Mouse (Mus musculus) cerebellum, adult 2 months (tissue): ENCODE results near the gene Gm20518. TPM values are rescaled to one million over a fixed set of nuclear protein-coding genes. Genes with fewer than 3 reads are reported as not detected.
A peak's percentile ranks its signal among the peaks of the same experiment; 100 is the strongest.

ENCODE experiments used
- DNase-seq, 2 experiments: peaks; one replicate each; pipeline ENCODE4 v3.0.0; 2021
- H3K27ac ChIP-seq: fragments of 200-500 bp; 2 replicates; pipeline ENCODE4 v1.5.1; 2012; ENCODE audit warnings: low read length, control low read depth, inconsistent platforms; ENCODE audit not compliant: insufficient read depth
- H3K27me3 ChIP-seq: fragments of 200-500 bp; 2 replicates; pipeline ENCODE4 v1.6.1; 2012; ENCODE audit warnings: inconsistent platforms, mild to moderate bottlenecking, low read length, moderate library complexity; ENCODE audit not compliant: control insufficient read depth, insufficient read depth
- H3K4me1 ChIP-seq: fragments of 200-500 bp; 2 replicates; pipeline ENCODE4 v1.6.1; 2011; ENCODE audit warnings: low read length; ENCODE audit not compliant: control insufficient read depth, insufficient read depth
- H3K4me3 ChIP-seq: fragments of 200-500 bp; replicated peaks from 2 replicates; pipeline ENCODE3; 2011; ENCODE audit warnings: mild to moderate bottlenecking, low read depth, low read length, control low read depth; ENCODE audit not compliant: insufficient read depth
- CTCF ChIP-seq: fragments of 200-500 bp; IDR thresholded peaks from 2 replicates; pipeline ENCODE4 v1.5.1; 2011; ENCODE audit warnings: low read depth, mild to moderate bottlenecking, control low read depth, low read length, moderate library complexity, borderline replicate concordance; ENCODE audit not compliant: insufficient read depth
- POLR2A ChIP-seq: fragments of 200-500 bp; IDR thresholded peaks from 2 replicates; pipeline ENCODE4 v1.6.1; 2011; ENCODE audit warnings: low read length, control low read depth, borderline replicate concordance; ENCODE audit not compliant: insufficient read depth
- WGBS: fragments of 180-500 bp; shearing (Covaris S2); methylation state at CpG from one replicate; pipeline ENCODE4 v1.1.7; 2018; 5-methylcytosine and 5-hydroxymethylcytosine counted together
- polyA plus RNA-seq: library from polyadenylated mRNA; depleted of rRNA; stranded (reverse); fragments of >200 nt; gene quantifications from 2 replicates; pipeline ENCODE4 v1.2.3, GENCODE M21; 2012

Gene Gm20518
- polyA plus RNA-seq, 1 experiment: 9.1 TPM

- no peak for TF ChIP-seq CTCF
- TF ChIP-seq POLR2A: no peak
- Histone ChIP-seq H3K4me3 (peak overlapping the region; percentile 82), H3K27me3 (no peaks in the 10 kb centered on the region), H3K4me1 (peaks cover 35% of the 10 kb centered on the region), H3K27ac (peak overlapping the region; percentile 95; the same call in 1 of the 2 replicates)
- DNase-seq: no peak
- WGBS: 61% methylated on average over 7 of the region's 7 CpGs
These were observed 56.9 kb downstream of the Gm20518 start for GRCm38 (mm10) chr16:17834543-17834942.

GRCm38 (mm10) chr16:17833681-17834399 is 57.6 kb downstream of the Gm20518 start:
- 3% methylated on average over 91 of the region's 103 CpGs for WGBS
- peak overlapping the region; percentile 95 for H3K27ac ChIP-seq

DNA sequence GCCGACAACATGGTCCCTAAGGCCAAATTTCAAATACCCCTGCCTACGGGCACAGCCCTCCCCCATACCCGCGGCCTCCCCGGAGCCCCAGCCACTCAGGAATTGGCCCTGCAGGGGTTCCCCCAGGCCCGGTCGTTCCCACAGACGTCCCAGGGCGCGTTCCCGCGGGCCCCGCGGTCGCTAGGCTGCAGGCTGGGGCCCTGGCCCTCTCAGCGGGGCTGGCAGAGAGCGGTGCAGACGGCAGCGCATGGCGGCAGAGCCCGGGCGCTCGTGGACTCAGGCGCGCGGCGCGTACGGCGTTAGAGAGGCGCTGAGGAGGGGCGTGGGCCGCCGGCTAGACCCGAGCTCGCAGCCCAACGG is 58.2 kb downstream of the Gm20518 start:
- Histone ChIP-seq H3K4me3 (peak overlapping the region; percentile 82), H3K27me3 (no peaks in the 10 kb centered on the region), H3K4me1 (peaks cover 24% of the 10 kb centered on the region), H3K27ac (peak overlapping the region; percentile 95)
- TF ChIP-seq CTCF: no peak
- no peak for TF ChIP-seq POLR2A
- peak in 1 of 2 experiments; percentile 64 for DNase-seq
- under 1% methylated on average over 37 of the region's 37 CpGs for WGBS

More at GRCm38 (mm10) chr16:17833681-17834399, 57.6 kb downstream of the Gm20518 start:
- peaks cover 30% of the 10 kb centered on the region for H3K4me1 ChIP-seq
- peak overlapping the region; percentile 82 for H3K4me3 ChIP-seq
- DNase-seq: peak; percentile 77 to 82
- TF ChIP-seq POLR2A: peak; percentile 11; the same call in 1 of the 2 replicates
- TF ChIP-seq CTCF: no peak
- H3K27me3 ChIP-seq: no peaks in the 10 kb centered on the region

- Histone ChIP-seq H3K27me3 (no peaks in the 10 kb centered on the region), H3K4me3 (peak within 1 kb of the TSS; percentile 82), H3K27ac (peak within 1 kb of the TSS; percentile 95), H3K4me1 (peaks cover 20% of the 10 kb centered on the region)
- no peak for TF ChIP-seq CTCF
- no peak for TF ChIP-seq POLR2A
- 35% methylated on average over 7 of the region's 7 CpGs for WGBS
- no peak for DNase-seq
These were observed 58.6 kb downstream of the Gm20518 start, which contains the start of gene B830017H08Rik for GRCm38 (mm10) chr16:17832821-17833220. Gene B830017H08Rik, plus strand, starts transcription at chr16:17833121.

DNA sequence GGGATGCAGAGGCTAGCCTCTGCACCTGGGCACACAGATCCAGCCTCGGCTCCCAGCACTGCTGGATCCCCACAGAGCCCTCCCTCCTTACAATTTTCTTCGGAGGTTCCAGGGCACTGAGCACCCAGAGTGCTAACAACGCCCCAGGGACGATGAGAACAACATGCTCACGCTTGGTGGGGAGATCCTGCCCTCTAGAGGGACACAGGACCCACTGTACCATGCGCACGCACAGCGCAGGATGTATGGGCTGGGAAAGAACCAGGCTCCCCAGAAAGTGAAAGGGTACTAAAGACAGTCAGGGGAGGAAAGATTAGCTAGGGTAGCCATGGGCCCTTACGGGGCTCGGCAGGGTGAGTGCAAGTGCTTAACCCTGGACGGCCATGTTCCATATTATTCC is 59.7 kb downstream of the Gm20518 start:
- Histone ChIP-seq H3K27me3 (no peaks in the 10 kb centered on the region), H3K27ac (no peak overlapping the region), H3K4me3 (no peak overlapping the region), H3K4me1 (peaks cover 19% of the 10 kb centered on the region)
- DNase-seq: no peak
- TF ChIP-seq POLR2A (no peak), CTCF (peak; percentile 31; the same call in 1 of the 2 replicates)
- WGBS: 62% methylated on average over 11 of the region's 11 CpGs

DNA sequence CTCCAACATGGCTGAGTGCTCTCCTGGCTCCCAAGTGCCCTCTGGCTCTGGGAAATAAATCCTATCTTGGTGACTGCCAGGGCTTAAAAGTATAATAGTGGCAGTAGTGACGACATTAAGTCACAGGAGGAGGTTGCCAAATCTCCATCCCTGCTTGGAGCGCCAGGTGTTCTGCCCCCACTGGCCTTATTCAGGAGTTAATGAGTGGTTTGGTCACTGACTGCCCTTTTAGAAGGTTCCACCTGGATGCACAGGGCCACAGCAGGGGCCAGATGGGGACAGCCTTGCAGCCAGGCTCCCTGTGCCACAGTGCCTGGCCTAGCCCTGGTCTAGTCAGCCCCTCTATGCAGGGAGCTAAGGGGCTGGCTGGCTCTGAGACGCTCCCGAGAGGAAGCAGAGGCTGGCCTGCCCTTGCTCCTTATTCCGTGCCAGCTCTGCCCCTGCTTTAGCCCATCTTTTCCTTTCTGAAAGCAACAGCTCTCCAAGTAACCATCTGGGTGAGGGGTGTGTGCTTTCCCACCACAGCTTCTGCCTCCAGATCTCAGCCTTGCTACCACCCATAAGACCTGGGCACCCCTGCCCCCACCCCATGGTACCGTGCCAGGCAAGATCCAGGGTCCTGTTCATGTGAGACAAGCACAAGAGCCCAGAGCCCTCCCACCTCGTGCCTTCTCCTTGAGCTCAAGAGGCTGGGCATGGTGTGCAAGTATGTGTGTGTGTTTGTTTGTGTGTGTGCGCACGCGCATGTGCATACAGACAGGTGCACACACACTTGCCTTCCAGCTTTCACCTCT is 60.9 kb downstream of the Gm20518 start:
- no peak overlapping the region for H3K4me3 ChIP-seq
- 68% methylated on average over 10 of the region's 10 CpGs for WGBS
- H3K27ac ChIP-seq: no peak overlapping the region
- TF ChIP-seq CTCF: no peak
- TF ChIP-seq POLR2A: no peak
- no peak for DNase-seq
- H3K27me3 ChIP-seq: no peaks in the 10 kb centered on the region
- H3K4me1 ChIP-seq: peaks cover 21% of the 10 kb centered on the region

DNA sequence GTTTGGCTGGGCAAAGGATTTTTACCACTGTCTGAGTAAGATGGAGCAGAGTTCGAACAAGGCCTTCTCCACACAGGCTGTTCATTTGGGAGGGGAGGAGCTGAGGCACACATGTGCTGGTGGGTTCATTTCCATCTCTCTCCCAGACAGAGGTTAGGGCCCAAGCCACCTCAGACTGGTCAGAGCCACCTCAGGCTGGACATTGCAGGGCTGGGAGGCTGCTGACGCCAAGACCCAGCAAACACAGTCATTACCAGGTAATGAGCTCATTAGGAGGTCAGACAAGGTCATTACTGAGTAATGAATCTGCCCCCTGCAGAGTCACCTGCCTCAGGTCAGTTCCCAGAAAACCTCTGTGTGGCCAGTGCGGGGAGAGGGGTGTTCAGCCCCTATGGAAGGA is 62.6 kb downstream of the Gm20518 start:
- H3K27me3 ChIP-seq: no peaks in the 10 kb centered on the region
- H3K4me1 ChIP-seq: peaks cover 13% of the 10 kb centered on the region
- H3K27ac ChIP-seq: no peak overlapping the region
- WGBS: 91% methylated on average over 3 of the region's 3 CpGs
- no peak for TF ChIP-seq CTCF
- TF ChIP-seq POLR2A: no peak
- no peak overlapping the region for H3K4me3 ChIP-seq
- no peak for DNase-seq
